Mouse (Mus musculus): ENCODE measurements around the gene Tedc2.

Gene Tedc2

GRCm38 (mm10) chr17:24220435-24221411 lies at the start of gene Tedc2:
TSS of gene Tedc2 (minus strand) at chr17:24220851.
- peak; percentile 84 for DNase-seq (ENCODE audit: low read depth, low spot score)

DNA sequence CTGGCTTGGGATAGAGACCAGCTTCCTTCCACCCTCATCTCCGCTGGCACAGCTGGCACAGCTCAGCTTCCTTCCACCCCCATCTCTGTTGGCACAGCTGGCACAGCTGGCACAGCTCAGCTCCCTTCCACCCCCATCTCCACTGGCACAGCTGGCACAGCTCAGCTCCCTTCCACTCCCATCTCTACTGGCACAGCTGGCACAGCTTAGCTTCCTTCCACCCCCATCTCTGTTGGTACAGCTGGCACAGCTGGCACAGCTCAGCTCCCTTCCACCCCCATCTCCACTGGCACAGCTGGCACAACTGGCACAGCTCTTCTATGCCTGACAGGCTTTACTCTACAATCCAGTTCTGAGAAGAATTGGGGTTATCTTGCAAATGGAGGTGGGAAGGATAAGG lies 46.5 kb upstream of the Tedc2 start:
- no peak for DNase-seq (ENCODE audit: low read depth, low spot score)

- no peak for DNase-seq (ENCODE audit: low read depth, low spot score)
Measured at GRCm38 (mm10) chr17:24264766-24265165, 44.1 kb upstream of the Tedc2 start.

DNA sequence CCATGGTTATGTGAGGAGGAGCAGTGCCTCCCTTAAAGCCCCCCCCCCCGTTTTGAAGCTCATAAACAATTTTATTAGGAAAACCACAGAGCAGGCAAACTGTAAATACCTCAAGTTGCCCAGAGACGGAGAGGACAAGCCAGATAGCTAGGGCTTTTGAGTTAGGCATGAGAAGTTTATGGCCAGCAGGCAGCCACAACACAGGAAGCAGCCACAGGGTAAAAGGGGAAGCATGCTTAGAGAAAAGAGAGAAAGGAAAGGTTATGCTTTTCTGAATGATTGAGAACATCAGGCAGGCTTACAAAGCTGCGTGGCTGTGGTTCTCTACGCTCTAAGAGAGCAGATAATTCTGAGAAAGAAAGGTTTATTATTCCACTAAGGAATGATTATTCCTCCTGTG lies 39.9 kb upstream of the Tedc2 start:
- no peak for DNase-seq (ENCODE audit: low read depth, low spot score)

- DNase-seq (ENCODE audit: low read depth, low spot score), result no peak
Measured at GRCm38 (mm10) chr17:24259702-24260101, 39.1 kb upstream of the Tedc2 start.

- no peak for DNase-seq (ENCODE audit: low read depth, low spot score)
Measured at GRCm38 (mm10) chr17:24258981-24259380, 38.3 kb upstream of the Tedc2 start.

DNA sequence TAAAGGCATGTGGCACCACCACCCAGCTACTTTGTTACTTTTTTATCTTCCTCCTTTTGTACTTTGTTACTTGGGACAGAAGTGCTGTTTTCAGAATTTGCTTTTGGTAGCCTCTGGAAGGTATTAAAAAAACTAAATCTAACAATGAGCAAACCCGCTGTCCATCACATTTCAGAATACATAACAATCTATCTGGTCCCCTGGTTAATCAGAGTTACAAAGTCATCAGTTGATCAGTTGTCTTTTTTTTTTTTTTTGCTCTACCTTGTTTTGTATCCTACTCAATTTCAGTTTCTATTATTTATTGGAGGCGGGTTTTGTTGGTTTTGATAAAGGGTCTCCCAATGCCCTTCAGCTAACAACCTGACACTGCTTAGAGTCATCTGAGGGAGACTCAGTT lies 31.7 kb upstream of the Tedc2 start:
- DNase-seq (ENCODE audit: low read depth, low spot score), result no peak

DNA sequence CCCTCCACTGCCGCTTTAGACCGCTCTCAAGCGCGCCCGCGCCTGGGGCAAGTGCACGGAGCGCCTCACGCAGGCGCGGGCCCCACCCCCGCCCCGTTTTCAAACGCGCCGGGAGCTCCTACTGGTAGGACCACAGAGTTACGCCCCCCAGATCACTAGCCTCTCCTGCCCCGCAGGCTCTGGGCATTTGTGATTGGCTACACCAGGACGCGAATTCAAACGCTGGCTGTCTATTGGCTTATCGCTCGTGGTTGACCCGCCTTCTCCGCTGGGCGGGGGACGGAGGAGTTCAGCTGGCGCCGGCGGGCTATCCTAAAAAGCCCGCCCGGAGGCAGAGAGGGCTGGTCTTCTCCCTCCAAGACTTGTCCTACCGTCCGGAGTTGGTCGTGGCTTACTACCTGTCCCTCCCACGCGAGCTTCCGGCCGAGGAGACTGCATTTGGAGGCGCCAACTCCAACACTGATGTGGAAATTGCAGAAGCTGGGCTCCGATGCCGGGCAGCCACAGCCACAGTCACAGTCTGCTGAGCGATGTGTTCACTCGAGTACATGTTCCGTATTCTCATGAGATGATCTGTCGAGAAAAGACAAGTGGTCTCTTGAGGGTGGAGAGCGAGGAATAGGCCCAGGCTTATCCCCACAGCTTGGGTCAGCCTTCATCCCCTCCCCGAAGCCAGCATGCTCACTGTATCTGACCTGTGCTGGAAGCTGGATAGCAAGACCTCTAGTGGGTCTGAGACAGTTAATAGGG lies 30.8 kb upstream of the Tedc2 start, which contains the start of gene Ccnf:
Gene Ccnf (minus strand): TSS at position 165 of the 750 bp plus-strand sequence.
- peak; percentile 94 for DNase-seq (ENCODE audit: low read depth, low spot score)

DNA sequence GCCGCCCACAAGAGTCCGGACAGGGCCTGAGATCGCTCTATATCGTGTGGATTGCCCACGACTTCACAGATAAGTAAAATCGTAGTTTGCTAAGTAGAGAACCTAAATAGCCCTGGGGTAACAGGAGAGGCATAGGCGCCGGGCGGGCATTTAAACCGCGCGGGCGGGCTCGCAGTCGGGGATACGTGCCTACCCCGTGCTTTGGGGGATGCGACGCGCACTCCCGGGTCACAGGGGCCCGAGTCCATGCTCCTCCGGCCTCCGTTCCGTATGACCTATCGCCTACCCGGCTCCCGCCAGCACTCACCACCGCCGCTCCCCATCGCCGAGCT lies 30.3 kb upstream of the Tedc2 start:
- DNase-seq (ENCODE audit: low read depth, low spot score), result no peak

GRCm38 (mm10) chr17:24248641-24249040 lies 28.0 kb upstream of the Tedc2 start:
- DNase-seq (ENCODE audit: low read depth, low spot score), result no peak

DNA sequence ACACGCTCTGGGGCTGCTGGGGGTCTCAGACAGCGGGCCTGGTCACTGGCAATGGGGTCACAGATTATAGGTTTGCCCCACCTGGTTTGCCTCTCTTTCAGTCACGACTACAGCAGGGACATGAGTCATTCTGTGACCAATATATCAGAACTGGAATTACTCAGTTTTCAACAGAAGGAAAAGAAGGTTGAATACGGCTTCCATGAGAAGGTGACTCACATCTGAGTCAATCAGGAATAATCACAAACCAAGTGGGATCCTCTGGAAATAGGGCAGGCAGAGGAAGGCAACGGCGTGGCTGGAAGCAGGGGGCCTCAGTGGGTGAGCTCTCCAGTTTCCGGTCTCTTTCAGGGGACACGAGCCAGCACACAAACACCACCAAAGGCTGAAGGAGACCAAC lies 23.4 kb upstream of the Tedc2 start:
- DNase-seq (ENCODE audit: low read depth, low spot score), result no peak

- no peak for DNase-seq (ENCODE audit: low read depth, low spot score)
Measured at GRCm38 (mm10) chr17:24243311-24243969, 22.8 kb upstream of the Tedc2 start.

- DNase-seq (ENCODE audit: low read depth, low spot score), result no peak
Measured at GRCm38 (mm10) chr17:24236921-24237320, 16.3 kb upstream of the Tedc2 start.

DNA sequence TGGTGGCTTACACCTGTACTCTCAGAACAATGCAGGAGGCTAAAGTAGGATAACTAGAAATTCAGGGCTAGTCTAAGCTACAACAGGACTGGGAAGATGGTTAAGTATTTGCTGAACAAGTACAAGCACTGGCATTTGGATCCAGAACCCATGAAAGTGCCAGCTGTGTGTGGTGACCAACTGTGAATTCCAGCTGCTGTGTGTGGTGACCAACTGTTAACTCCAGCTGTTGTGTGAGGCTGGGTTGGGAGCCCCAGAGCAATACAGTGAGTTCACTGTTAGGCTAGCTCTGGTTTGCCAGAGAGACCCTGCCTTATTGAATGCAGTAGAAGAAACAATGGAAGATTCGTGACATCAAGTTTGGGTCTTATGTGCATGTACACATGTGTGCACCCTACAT lies 15.8 kb upstream of the Tedc2 start:
- no peak for DNase-seq (ENCODE audit: low read depth, low spot score)

GRCm38 (mm10) chr17:24227941-24228340 lies 7.3 kb upstream of the Tedc2 start:
- no peak for DNase-seq (ENCODE audit: low read depth, low spot score)

DNA sequence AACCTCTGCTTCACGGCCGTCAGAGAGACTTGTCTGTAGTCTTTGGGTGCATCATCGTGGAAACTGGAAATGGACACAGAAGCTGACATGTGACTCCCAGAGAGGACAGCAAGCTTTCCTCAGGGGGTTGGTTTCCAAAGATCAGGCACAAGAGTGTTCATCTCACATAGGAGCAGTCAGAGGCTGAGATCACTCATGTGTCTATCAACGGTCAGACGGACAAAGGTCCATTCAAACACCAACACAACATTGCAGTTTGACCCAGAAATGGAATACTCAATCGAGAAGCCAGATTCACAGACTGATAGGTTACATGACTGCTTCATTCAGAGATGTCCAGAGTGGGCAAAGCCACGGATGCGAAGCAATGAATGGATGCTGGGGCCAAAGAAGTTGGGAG lies 6.1 kb upstream of the Tedc2 start:
- DNase-seq (ENCODE audit: low read depth, low spot score), result no peak

DNA sequence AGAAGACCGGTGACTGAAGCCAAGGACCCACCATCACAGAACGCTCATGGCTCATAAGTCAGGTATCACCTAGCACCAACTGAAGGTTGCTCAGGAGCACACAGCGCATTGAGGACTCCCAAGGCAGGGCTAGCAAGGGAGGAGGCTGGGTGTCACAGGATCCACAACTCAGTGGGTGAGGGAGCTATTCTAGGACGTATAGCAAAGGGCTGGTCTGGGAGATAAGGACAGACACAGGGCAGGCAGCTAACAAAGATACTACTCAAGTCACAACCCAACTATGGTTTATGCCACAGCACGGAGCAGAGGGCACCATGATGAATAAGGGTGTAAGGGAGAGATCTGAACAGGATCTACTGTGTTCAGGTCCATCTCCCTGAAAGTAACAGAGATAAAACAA lies 5.2 kb upstream of the Tedc2 start:
- no peak for DNase-seq (ENCODE audit: low read depth, low spot score)

- DNase-seq (ENCODE audit: low read depth, low spot score), result no peak
Measured at GRCm38 (mm10) chr17:24224741-24225140, 4.1 kb upstream of the Tedc2 start.

GRCm38 (mm10) chr17:24223513-24223912 lies 2.9 kb upstream of the Tedc2 start:
- no peak for DNase-seq (ENCODE audit: low read depth, low spot score)

- DNase-seq (ENCODE audit: low read depth, low spot score), result no peak
Measured at GRCm38 (mm10) chr17:24222653-24223052, 2.0 kb upstream of the Tedc2 start.

- DNase-seq (ENCODE audit: low read depth, low spot score), result no peak
Measured at GRCm38 (mm10) chr17:24216836-24217235, 3.8 kb downstream of the Tedc2 start.

GRCm38 (mm10) chr17:24213186-24213585 lies 7.5 kb downstream of the Tedc2 start:
- no peak for DNase-seq (ENCODE audit: low read depth, low spot score)

Data from brain, embryonic 18.5 days (tissue).